Mouse (Mus musculus) forebrain, embryonic 11.5 days (tissue): ENCODE results near the gene Itgad. TPM values are rescaled to one million over a fixed set of nuclear protein-coding genes. Genes with fewer than 3 reads are reported as not detected.

Source experiments
- ATAC-seq: fragments of 200-750 bp; cut with Nextera tagmentation; replicated peaks from 2 replicates; pipeline ENCODE4 v1.8.0; 2017; ENCODE audit warnings: moderate TSS enrichment; ENCODE audit not compliant: low FRiP score
- DNase-seq: peaks from one replicate; pipeline ENCODE4 v3.0.0-alpha.2; 2017; ENCODE audit warnings: low spot score
- H3K27ac ChIP-seq: fragments of 300-500 bp; sonication (generic); 2 replicates; pipeline ENCODE4 v1.5.1; 2014; ENCODE audit warnings: low read depth, low read length
- H3K27me3 ChIP-seq: fragments of 300-500 bp; sonication (generic); 2 replicates; pipeline ENCODE4 v1.6.1; 2014; ENCODE audit warnings: mild to moderate bottlenecking, low read length, mixed read lengths; ENCODE audit not compliant: control insufficient read depth, insufficient read depth
- H3K36me3 ChIP-seq: fragments of 300-500 bp; sonication (generic); 2 replicates; pipeline ENCODE4 v1.6.1; 2014; ENCODE audit warnings: mild to moderate bottlenecking, low read length, moderate library complexity, mixed read lengths; ENCODE audit not compliant: control insufficient read depth, insufficient read depth
- H3K4me1 ChIP-seq: fragments of 300-500 bp; sonication (generic); replicated peaks from 2 replicates; pipeline ENCODE4 v1.6.1; 2014; ENCODE audit warnings: low read length, mixed read lengths; ENCODE audit not compliant: control insufficient read depth, insufficient read depth
- H3K4me2 ChIP-seq: fragments of 300-500 bp; sonication (generic); 2 replicates; pipeline ENCODE4 v1.6.1; 2014; ENCODE audit warnings: low read depth, mild to moderate bottlenecking, low read length, moderate library complexity, mixed read lengths; ENCODE audit not compliant: severe bottlenecking
- H3K4me3 ChIP-seq: fragments of 300-500 bp; sonication (generic); 2 replicates; pipeline ENCODE4 v1.5.1; 2014; ENCODE audit warnings: low read depth, low read length
- H3K9ac ChIP-seq: fragments of 300-500 bp; sonication (generic); 2 replicates; pipeline ENCODE4 v1.6.1; 2014; ENCODE audit warnings: low read length
- H3K9me3 ChIP-seq: fragments of 300-500 bp; sonication (generic); 2 replicates; pipeline ENCODE4 v1.6.1; 2016; ENCODE audit warnings: low read length, mixed read lengths; ENCODE audit not compliant: control insufficient read depth
- WGBS: fragments of 180-500 bp; shearing (Covaris S2); extraction: QIAGEN DNeasy Blood & Tissue Kit; methylation state at CpG from one replicate; pipeline ENCODE4 v1.1.7; 2014; 5-methylcytosine and 5-hydroxymethylcytosine counted together
- polyA plus RNA-seq: library from polyadenylated mRNA; unstranded; fragments of >200 nt; fragmentation: Nextera tagmentation; extraction: Ambion mirVana; gene quantifications from 2 replicates; pipeline ENCODE4 v1.2.1, GENCODE M21; 2014

Itgad gene
- polyA plus RNA-seq, 1 experiment from 2014 or later = not detected

DNA sequence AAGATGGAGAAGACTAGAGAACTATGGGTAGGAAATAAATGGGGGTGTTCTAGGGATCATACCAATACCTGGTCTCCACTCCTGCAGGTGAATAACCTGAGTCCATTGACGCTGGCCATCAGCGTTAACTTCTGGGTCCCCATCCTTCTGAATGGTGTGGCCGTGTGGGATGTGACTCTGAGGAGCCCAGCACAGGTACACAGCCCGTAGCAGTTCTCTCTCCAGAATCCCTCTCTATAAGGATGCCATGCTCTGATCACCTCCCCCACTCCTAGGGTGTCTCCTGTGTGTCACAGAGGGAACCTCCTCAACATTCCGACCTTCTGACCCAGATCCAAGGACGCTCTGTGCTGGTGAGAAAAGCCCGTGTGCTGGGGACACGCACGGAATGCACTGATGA, 48.9 kb downstream of the Itgad start:
- Histone ChIP-seq H3K9me3 (no peaks in the 10 kb centered on the region), H3K27me3 (no peaks in the 10 kb centered on the region), H3K27ac (no peak overlapping the region), H3K4me1 (no peaks in the 10 kb centered on the region), H3K4me3 (no peak overlapping the region), H3K4me2 (no peak overlapping the region), H3K36me3 (no peaks in the 10 kb centered on the region), H3K9ac (no peak overlapping the region)
- DNase-seq (no peak), ATAC-seq (no peak)
- 87% methylated on average over 9 of the region's 9 CpGs for WGBS

GRCm38 (mm10) chr7:128204179-128204578, 50.0 kb downstream of the Itgad start:
- no peak overlapping the region for H3K9ac ChIP-seq

DNA sequence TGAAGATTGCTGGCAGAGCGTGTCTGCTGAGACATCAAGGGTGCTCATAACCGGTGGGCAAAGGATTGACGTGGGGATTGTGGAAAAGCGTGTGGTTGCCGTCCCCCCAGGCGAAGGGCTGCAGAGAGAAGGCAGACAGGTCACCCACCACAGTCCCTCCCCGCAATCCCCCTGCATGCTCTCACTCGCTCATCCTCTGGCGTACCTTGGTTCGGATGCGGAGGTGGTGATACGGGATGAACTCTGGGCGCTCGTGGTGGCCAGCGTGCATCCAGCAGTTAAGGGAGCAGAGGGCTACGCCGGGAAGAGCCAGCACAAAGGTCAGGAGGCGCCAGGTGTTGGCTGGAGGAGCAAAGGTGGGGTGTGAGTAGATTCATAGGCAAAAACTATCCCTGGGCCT, 51.5 kb downstream of the Itgad start:
- H3K4me1 ChIP-seq = no peaks in the 10 kb centered on the region
- no peaks in the 10 kb centered on the region for H3K9me3 ChIP-seq
- no peak overlapping the region for H3K27ac ChIP-seq
- 83% methylated on average over 18 of the region's 18 CpGs for WGBS
- no peak overlapping the region for H3K4me3 ChIP-seq
- no peak overlapping the region for H3K9ac ChIP-seq
- no peak overlapping the region for H3K4me2 ChIP-seq
- no peaks in the 10 kb centered on the region for H3K27me3 ChIP-seq
- DNase-seq (no peak), ATAC-seq (no peak)
- H3K36me3 ChIP-seq = no peaks in the 10 kb centered on the region

More at GRCm38 (mm10) chr7:128204179-128204578, 50.0 kb downstream of the Itgad start:
- Histone ChIP-seq H3K9me3 (no peaks in the 10 kb centered on the region), H3K27me3 (no peaks in the 10 kb centered on the region), H3K4me3 (no peak overlapping the region), H3K4me1 (no peaks in the 10 kb centered on the region), H3K4me2 (no peak overlapping the region), H3K27ac (no peak overlapping the region), H3K36me3 (no peaks in the 10 kb centered on the region)
- ATAC-seq (no peak), DNase-seq (no peak)
- 91% methylated on average over 8 of the region's 8 CpGs for WGBS

GRCm38 (mm10) chr7:128206152-128206551, 52.0 kb downstream of the Itgad start, which contains the start of gene Cox6a2:
Gene Cox6a2 (minus strand): TSS chr7:128206387.
- Histone ChIP-seq H3K4me2 (no peak within 1 kb of the TSS), H3K27ac (no peak within 1 kb of the TSS), H3K4me1 (no peaks in the 10 kb centered on the region), H3K9ac (no peak within 1 kb of the TSS), H3K36me3 (no peaks in the 10 kb centered on the region), H3K27me3 (no peaks in the 10 kb centered on the region), H3K4me3 (no peak within 1 kb of the TSS), H3K9me3 (no peaks in the 10 kb centered on the region)
- ATAC-seq (no peak), DNase-seq (no peak)
- WGBS = 79% methylated on average over 6 of the region's 6 CpGs

DNA sequence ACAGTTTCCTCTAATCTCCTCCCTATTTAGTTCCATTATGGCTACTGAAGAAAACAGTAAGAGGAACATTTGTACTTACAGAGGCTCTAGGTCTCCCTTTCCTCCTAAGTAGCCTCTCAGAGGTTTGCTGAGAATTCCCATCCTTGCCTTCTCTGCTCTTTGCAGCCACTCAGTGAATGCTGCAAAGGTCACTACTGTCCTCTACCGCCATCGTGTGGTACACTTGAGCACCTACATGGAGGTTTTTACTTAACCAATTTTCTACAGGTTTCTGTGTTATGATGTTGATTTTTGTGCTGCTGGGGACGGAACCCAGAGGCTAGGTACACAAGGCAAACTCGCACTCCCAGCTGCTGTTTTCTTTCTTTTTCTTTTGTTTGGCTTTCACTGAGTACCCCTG, 54.0 kb downstream of the Itgad start:
- no peaks in the 10 kb centered on the region for H3K27me3 ChIP-seq
- ATAC-seq (no peak), DNase-seq (peak; percentile 68)
- H3K36me3 ChIP-seq = no peaks in the 10 kb centered on the region
- WGBS = 13% methylated on average over 4 of the region's 4 CpGs
- H3K4me2 ChIP-seq = no peak overlapping the region
- no peak overlapping the region for H3K27ac ChIP-seq
- H3K9me3 ChIP-seq = no peaks in the 10 kb centered on the region
- H3K4me3 ChIP-seq = no peak overlapping the region
- no peaks in the 10 kb centered on the region for H3K4me1 ChIP-seq
- no peak overlapping the region for H3K9ac ChIP-seq

GRCm38 (mm10) chr7:128209826-128210225, 55.6 kb downstream of the Itgad start:
- Histone ChIP-seq H3K4me3 (no peak overlapping the region), H3K36me3 (no peaks in the 10 kb centered on the region), H3K27ac (no peak overlapping the region), H3K9ac (no peak overlapping the region), H3K4me1 (no peaks in the 10 kb centered on the region), H3K27me3 (no peaks in the 10 kb centered on the region), H3K4me2 (no peak overlapping the region), H3K9me3 (no peaks in the 10 kb centered on the region)
- ATAC-seq (no peak), DNase-seq (no peak)
- 63% methylated on average over 3 of the region's 3 CpGs for WGBS

- Histone ChIP-seq H3K36me3 (no peaks in the 10 kb centered on the region), H3K9me3 (no peaks in the 10 kb centered on the region), H3K27me3 (no peaks in the 10 kb centered on the region), H3K9ac (no peak overlapping the region), H3K4me3 (no peak overlapping the region), H3K4me1 (no peaks in the 10 kb centered on the region), H3K4me2 (no peak overlapping the region), H3K27ac (no peak overlapping the region)
- WGBS = 80% methylated on average over 4 of the region's 4 CpGs
- DNase-seq (no peak), ATAC-seq (no peak)
Measured at GRCm38 (mm10) chr7:128219952-128220351, 65.8 kb downstream of the Itgad start.

DNA sequence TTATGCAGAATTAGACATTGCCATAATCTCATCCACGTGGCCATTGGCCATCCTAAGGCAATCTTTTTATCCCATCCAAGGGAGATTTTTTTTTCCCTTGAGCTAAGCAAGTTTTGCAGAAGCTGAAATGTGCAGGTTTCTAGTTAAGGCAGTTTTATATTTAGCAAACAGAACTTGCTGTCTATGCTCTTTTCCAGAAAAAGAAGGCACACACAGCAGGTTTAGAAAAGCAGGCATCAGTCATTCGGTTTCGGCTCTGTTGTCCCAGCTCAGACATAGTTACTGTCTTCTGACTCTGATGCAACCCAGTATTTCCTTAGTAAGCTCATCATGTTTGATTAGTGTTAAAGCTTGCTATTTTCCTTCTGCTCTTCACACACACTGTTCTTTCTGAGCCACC, 66.8 kb downstream of the Itgad start:
- 90% methylated on average over 3 of the region's 3 CpGs for WGBS
- no peak for DNase-seq
- Histone ChIP-seq H3K36me3 (no peaks in the 10 kb centered on the region), H3K9me3 (no peaks in the 10 kb centered on the region), H3K4me2 (no peak overlapping the region), H3K4me3 (no peak overlapping the region), H3K27me3 (no peaks in the 10 kb centered on the region), H3K27ac (no peak overlapping the region), H3K9ac (no peak overlapping the region), H3K4me1 (no peaks in the 10 kb centered on the region)
- no peak for ATAC-seq

DNA sequence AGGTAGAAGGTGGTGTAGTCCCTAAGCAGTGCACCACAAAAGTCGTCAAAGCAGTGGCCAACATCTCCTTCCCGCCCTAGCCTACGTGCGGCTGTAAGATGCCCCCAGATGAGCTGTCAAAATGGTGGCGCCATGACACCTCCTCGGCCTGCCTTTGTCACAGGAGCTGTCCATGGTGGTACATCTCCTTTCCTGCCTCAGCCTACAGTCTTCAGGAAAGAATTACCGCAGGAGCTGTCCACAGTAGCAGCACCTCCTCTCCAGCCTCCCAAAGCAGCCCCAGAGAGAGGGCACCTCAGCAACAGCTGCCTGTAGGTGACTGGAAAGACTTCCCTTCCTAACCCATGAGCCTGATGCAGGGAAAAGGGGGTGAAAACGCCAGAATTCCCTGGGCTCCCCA, 77.6 kb downstream of the Itgad start:
- Histone ChIP-seq H3K9ac (no peak overlapping the region), H3K9me3 (no peaks in the 10 kb centered on the region), H3K4me2 (no peak overlapping the region), H3K36me3 (no peaks in the 10 kb centered on the region), H3K4me3 (no peak overlapping the region), H3K4me1 (no peaks in the 10 kb centered on the region; the same call in 1 of the 2 replicates), H3K27ac (no peak overlapping the region), H3K27me3 (no peaks in the 10 kb centered on the region)
- WGBS = 48% methylated on average over 8 of the region's 8 CpGs
- DNase-seq (no peak), ATAC-seq (no peak)
